Mouse (Mus musculus) lung, postnatal 4 days (tissue): ENCODE data around the gene Zfp148.

Experiments used
- DNase-seq, 2 experiments: peaks; one replicate each; pipeline ENCODE4 v3.0.0; 2021

Zfp148 gene

DNA sequence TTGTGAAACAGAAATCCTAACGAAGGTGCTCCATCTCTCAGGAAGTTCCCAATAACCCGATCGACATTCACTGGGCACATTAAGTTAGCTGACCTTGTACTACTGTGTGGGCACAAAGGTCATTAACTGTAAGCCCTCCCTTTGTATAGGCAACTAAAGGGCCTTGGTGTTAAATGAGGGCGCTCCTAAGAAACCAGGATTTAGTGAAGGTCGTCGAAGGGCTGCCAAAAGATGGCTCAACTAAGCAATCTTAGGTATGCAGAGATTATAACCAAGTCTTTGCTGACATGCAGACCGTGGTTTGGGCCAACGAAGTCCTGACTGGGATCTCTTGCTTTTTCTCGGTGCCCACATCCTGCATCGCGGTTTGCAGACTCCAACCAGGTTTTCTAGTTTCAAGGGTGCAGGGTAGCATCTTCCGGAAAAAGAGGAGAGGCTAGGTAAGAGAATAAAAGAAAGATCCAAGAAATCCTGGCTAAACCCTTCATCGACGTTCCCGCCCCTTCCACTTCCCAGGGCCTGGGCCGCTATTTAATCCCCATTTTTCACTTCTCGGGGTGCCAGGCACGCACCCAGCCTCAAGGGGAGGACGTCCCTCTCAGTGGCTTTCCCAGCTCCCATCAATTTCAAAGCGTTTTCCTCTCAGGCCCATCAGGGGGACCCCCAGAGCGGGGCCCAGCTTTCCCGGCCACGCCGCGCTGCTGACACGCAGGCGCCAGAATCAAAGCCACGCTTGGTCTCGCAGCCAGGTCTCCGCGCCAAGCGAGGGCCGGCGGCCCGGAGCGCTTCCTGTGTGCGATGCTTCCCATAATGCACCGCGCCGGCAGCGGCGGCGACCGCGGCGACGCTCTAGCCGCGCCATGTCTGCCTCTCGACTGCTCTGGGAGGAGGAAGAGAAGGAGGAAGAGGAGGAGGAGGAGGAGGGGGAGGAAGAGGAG lies at the start of gene Zfp148:
TSS of gene Zfp148 (plus strand) at position 893 of the 938 bp plus-strand sequence.
- peak; percentile 93 to 95 for DNase-seq

- DNase-seq = no peak
Measured at GRCm38 (mm10) chr16:33333015-33333414, 47.6 kb upstream of the Zfp148 start.

DNA sequence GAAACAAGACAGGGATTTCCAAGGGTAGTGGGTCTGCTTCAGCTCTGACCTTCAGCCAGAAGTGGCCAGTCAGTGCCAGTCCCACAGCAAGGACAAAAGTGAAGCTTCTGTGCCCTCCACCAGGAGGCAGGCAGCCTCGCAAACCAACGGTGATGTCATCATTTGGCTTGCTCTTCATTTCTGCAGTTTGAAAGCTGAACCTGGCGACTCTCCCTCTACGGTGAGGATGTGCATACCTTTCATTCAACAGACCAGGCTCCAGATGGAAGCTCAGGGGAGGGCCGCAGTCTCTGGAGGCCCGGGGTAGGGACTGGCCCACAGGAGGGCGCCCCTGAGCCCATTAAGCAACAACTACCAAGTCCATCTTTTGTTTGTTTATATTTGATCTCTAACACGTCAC lies 43.5 kb upstream of the Zfp148 start:
- DNase-seq = peak; percentile 77 to 78

GRCm38 (mm10) chr16:33337681-33338080 lies 43.0 kb upstream of the Zfp148 start:
- no peak for DNase-seq

GRCm38 (mm10) chr16:33338492-33338891 lies 42.1 kb upstream of the Zfp148 start:
- no peak for DNase-seq

GRCm38 (mm10) chr16:33339476-33339875 lies 41.2 kb upstream of the Zfp148 start:
- no peak for DNase-seq

- no peak for DNase-seq
Measured at GRCm38 (mm10) chr16:33342356-33342755, 38.3 kb upstream of the Zfp148 start.

- no peak for DNase-seq
Measured at GRCm38 (mm10) chr16:33343106-33343505, 37.5 kb upstream of the Zfp148 start.

DNA sequence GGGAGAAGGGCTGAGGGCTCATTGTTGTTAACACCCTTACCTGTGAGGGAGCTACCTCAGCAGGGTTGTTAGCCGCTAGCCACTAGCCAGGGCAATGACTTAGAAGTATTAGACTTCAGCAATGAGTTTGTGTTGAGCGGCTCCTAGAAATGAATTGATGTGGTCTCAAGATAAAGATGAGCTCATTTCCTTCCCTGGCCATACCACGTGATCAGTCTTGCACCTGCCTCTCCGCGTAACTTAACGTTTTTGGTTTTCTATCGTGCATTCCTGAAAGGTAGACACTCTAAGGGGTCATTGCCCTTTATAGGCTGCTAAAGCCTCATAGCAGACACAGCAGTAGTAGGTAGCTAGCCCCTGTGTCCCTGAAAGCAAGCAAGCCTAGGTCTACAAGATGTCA lies 37.0 kb upstream of the Zfp148 start:
- DNase-seq = no peak

GRCm38 (mm10) chr16:33344379-33344778 lies 36.3 kb upstream of the Zfp148 start:
- no peak for DNase-seq

- peak in 1 of 2 experiments; percentile 7 for DNase-seq
Measured at GRCm38 (mm10) chr16:33344875-33345274, 35.8 kb upstream of the Zfp148 start.

- no peak for DNase-seq
Measured at GRCm38 (mm10) chr16:33346376-33346775, 34.3 kb upstream of the Zfp148 start.

DNA sequence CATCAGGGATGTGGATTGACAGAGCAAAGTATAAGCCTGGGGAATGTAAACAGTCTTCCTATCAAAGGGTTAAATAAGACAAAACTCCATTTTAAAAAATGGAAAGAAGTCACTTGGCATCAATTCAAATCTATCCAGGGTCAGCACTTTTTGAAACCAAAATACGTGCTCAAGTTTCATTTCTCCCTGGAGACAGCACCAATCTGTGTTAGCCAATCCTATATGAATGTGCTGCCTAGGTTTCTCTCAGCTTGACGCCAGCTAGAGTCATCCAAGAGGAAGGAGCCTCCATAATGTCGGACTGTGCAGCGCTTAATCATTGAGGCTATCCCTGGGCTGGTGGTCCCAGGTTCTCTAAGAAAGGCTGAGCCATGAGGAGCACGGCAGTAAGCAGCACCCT lies 33.5 kb upstream of the Zfp148 start:
- no peak for DNase-seq

DNA sequence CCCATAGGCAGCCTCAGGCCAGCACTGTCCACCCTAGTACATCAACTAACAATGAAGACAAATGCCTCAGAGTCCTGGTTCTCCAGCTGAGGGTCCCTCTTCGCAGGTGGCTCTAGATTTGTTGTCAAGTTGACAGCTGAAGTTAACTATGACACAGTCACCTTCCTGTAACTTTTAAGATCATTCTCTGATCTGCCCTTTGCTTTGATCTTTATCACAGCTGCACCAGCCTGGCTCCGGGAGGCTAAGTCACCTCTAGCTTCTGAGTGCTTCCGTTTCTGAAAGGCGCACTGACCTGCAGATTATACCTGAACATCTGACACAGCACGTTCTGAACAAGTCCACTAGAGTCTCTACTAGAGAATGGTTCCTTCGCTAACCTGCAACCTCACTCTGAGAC lies 22.8 kb upstream of the Zfp148 start:
- no peak for DNase-seq

GRCm38 (mm10) chr16:33365772-33366171 lies 14.9 kb upstream of the Zfp148 start:
- no peak for DNase-seq

DNA sequence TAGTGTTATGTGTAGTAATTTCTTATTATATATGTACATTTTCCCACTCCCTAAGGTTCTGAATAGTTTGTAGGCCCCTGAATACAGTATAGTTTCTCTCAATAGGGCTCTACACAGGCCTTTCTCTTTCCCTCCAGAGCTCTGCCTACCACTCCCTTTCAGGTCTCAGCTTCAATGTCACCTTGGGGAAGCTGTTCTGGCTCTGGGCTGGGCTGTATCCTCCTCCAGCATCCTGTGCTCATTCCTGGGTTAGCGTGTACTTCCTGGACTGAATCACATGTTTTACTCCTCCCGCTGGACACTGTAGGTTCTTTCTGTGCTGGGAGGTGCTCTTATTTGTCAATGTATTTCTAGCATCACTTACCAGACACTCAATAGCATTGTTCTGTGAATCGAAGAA lies 12.0 kb upstream of the Zfp148 start:
- no peak for DNase-seq

DNA sequence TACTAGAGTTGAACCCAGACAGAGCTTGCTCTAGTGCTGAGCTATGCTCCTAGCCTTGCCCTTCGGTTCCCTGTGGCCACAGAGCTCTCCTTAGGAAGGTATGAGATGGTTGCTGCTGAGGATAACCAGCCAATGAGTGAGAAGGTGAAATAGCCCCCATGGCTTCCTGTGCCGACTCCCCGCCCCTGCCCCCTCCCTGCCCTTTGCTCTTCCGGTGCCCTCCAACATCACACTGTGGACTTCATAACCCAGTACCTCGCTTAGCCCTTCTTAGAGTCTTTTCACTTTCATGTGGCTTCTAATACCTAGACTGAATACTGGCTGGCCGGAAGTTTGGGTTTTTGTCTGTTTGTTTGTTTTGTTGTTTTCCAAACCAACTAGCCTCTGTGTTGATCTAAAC lies 9.8 kb upstream of the Zfp148 start:
- DNase-seq = no peak

DNA sequence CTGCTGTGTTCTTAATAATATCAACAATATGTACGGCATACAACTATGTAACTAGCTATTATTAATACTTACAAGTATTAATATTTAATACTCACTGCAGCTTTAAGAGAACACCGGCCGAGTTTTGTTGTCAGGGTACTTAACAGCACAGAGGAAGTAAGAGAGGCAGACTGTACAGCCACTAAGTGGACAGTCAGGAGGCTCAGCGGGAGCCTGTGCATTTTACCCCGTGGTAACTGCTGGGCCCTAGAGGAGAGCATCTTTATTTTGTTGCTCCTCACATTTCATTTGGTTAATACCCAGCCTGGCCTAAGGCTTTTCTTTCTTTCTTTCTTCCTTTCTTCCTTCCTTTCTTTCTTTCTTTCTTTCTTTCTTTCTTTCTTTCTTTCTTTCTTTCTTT lies 8.0 kb upstream of the Zfp148 start:
- no peak for DNase-seq

DNA sequence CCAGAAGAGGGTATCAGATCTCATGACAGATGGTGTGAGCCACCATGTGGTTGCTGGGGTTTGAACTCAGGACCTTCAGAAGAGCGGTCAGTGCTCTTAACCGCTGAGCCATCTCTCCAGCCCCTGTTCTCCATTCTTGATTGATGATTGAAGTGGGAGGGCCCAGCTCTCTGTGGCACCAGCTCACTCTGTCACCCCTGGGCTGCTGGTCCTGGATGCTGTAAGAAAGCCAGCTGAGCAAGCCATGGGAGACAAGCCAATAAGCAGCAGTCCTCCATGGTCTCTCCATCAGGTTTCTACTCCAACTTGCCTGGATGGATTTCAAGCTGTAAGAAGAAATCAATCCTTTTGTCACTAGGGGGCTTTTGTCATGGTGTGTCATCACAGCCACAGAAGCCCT lies 7.3 kb upstream of the Zfp148 start:
- no peak for DNase-seq

DNA sequence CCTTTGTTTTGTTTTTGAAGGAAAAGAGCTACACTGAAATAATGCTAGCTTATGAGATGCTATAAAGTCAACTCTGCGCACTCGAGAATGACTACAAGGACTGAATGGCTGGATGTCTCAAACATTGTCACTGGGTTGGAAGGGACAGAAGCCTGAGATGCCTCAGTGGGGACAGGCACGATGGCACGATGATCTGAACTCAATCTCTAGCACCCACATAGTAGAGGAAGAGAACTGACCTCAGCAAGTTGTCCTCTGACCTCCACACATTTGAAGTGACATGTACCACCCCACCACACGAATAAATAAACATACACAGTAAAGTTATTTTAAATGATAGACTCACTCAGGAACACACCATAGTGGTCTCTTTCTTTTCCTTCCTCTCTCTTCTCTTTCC lies 4.4 kb upstream of the Zfp148 start:
- no peak for DNase-seq

DNA sequence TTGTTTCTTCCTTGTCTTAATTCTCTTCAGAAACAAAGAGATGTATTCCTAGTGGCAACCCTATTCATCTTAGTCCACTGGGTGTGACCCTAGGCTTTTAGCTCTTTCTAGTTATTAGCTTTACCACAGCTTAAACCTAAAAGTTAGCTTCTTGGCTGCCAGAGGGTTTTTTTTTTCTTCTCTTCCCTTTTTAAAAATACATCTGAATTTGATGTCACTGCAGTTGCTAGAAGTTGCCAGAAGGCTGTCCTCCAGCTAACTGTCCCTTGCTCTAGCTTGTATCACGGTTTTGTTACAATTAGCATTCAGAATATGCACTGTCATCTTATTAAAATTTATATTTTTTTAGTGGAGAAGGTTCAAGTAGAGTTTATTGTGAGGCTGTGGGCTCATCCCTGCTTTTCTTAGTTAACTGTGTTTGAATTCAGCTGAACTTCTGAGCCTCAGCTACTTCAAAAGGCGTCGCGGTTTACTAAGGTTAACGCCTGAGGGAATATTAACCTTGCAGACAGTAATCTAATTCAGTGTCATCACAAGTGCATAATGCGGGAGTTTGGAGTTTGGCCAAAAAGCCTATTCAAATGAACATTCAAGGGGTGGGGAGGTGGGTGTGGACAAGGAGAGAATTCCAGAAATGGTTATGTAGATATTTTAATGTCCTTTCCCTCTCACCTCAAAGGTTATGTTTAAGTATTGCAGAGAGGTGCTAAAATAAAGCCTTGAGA lies 1.3 kb upstream of the Zfp148 start:
- no peak for DNase-seq

GRCm38 (mm10) chr16:33380882-33381613 lies 412 bp downstream of the Zfp148 start:
- DNase-seq = peak; percentile 57 to 64

- DNase-seq = no peak
Measured at GRCm38 (mm10) chr16:33381614-33382245, 1.1 kb downstream of the Zfp148 start.
